Mouse (Mus musculus) kidney, postnatal 25 days (tissue): ENCODE measurements at regions not wholly inside any gene's neighbourhood (a gene's known extent, or its start where the extent isn't known, plus 50 kb on each side); places are given as distances from the start of the nearest gene placed in this dataset.

Experiments
- DNase-seq, 2 experiments: peaks; one replicate each; pipeline ENCODE4 v3.0.0; 2021; ENCODE audit warnings: mixed read lengths in 2 of 2

- DNase-seq: no peak
Measured at GRCm38 (mm10) chr1:185726811-185727210, 272.2 kb downstream of the Slc30a10 start.

- DNase-seq: no peak
Measured at GRCm38 (mm10) chr1:185727749-185728148, 273.1 kb downstream of the Slc30a10 start.

- no peak for DNase-seq
Measured at GRCm38 (mm10) chr1:185728406-185728805, 273.8 kb downstream of the Slc30a10 start.

- no peak for DNase-seq
Measured at GRCm38 (mm10) chr1:185731062-185731461, 276.4 kb downstream of the Slc30a10 start.

GRCm38 (mm10) chr1:185736773-185737172 is 282.1 kb downstream of the Slc30a10 start:
- no peak for DNase-seq

GRCm38 (mm10) chr1:185741034-185741890 is 286.6 kb downstream of the Slc30a10 start:
- peak in 1 of 2 experiments; percentile 3 for DNase-seq

GRCm38 (mm10) chr1:185749251-185749650 is 294.6 kb downstream of the Slc30a10 start:
- DNase-seq: no peak

GRCm38 (mm10) chr1:185754486-185755290 is 300.0 kb downstream of the Slc30a10 start:
- DNase-seq: peak in 1 of 2 experiments; percentile 20

GRCm38 (mm10) chr1:185757376-185757775 is 302.7 kb downstream of the Slc30a10 start:
- no peak for DNase-seq

- DNase-seq: no peak
Measured at GRCm38 (mm10) chr1:185774202-185774601, 319.6 kb downstream of the Slc30a10 start.

- DNase-seq: no peak
Measured at GRCm38 (mm10) chr1:185779604-185780003, 325.0 kb downstream of the Slc30a10 start.

- DNase-seq: no peak
Measured at GRCm38 (mm10) chr1:185802156-185802555, 315.0 kb downstream of the Lyplal1 start.

GRCm38 (mm10) chr1:185814901-185815300 is 302.2 kb downstream of the Lyplal1 start:
- DNase-seq: no peak

GRCm38 (mm10) chr1:185819044-185819443 is 298.1 kb downstream of the Lyplal1 start:
- no peak for DNase-seq

- DNase-seq: no peak
Measured at GRCm38 (mm10) chr1:185822241-185822640, 294.9 kb downstream of the Lyplal1 start.

- DNase-seq: no peak
Measured at GRCm38 (mm10) chr1:185823226-185823625, 293.9 kb downstream of the Lyplal1 start.

- DNase-seq: peak; percentile 51 to 53
Measured at GRCm38 (mm10) chr1:185823956-185824355, 293.2 kb downstream of the Lyplal1 start.

GRCm38 (mm10) chr1:185827986-185828385 is 289.1 kb downstream of the Lyplal1 start:
- no peak for DNase-seq

- DNase-seq: no peak
Measured at GRCm38 (mm10) chr1:185828486-185828885, 288.6 kb downstream of the Lyplal1 start.

GRCm38 (mm10) chr1:185832059-185832458 is 285.1 kb downstream of the Lyplal1 start:
- no peak for DNase-seq

- peak; percentile 41 to 57 for DNase-seq
Measured at GRCm38 (mm10) chr1:185834171-185834570, 282.9 kb downstream of the Lyplal1 start.

GRCm38 (mm10) chr1:185836632-185837281 is 280.4 kb downstream of the Lyplal1 start:
- DNase-seq: no peak

GRCm38 (mm10) chr1:185842481-185842880 is 274.6 kb downstream of the Lyplal1 start:
- no peak for DNase-seq
